Mouse (Mus musculus) lung, embryonic 15.5 days (tissue): ENCODE data around the gene Otud5. TPM values are rescaled to one million over a fixed set of nuclear protein-coding genes. Genes with fewer than 3 reads are reported as not detected.

Experiments used
- ATAC-seq: fragments of 200-750 bp; cut with Nextera tagmentation; 2 replicates; pipeline ENCODE4 v1.8.0; 2017; ENCODE audit warnings: moderate number of reproducible peaks, borderline replicate concordance; ENCODE audit not compliant: low FRiP score, low TSS enrichment; ENCODE audit errors: extremely low read depth
- H3K27ac ChIP-seq: fragments of 300-500 bp; sonication (generic); 2 replicates; pipeline ENCODE4 v1.5.1; 2015; ENCODE audit warnings: moderate library complexity, mild to moderate bottlenecking, inconsistent platforms
- H3K27me3 ChIP-seq: fragments of 300-500 bp; sonication (generic); 2 replicates; pipeline ENCODE4 v1.6.1; 2015; ENCODE audit warnings: inconsistent platforms
- H3K36me3 ChIP-seq: fragments of 300-500 bp; sonication (generic); 2 replicates; pipeline ENCODE4 v1.6.1; 2015; ENCODE audit warnings: inconsistent platforms
- H3K4me1 ChIP-seq: fragments of 300-500 bp; sonication (generic); 2 replicates; pipeline ENCODE4 v1.6.1; 2015; ENCODE audit warnings: inconsistent platforms
- H3K4me2 ChIP-seq: fragments of 300-500 bp; sonication (generic); 2 replicates; pipeline ENCODE4 v1.6.1; 2015; ENCODE audit warnings: inconsistent platforms, mild to moderate bottlenecking, moderate library complexity
- H3K4me3 ChIP-seq: fragments of 300-500 bp; sonication (generic); 2 replicates; pipeline ENCODE4 v1.5.1; 2015; ENCODE audit warnings: mild to moderate bottlenecking, inconsistent platforms
- H3K9ac ChIP-seq: fragments of 300-500 bp; sonication (generic); 2 replicates; pipeline ENCODE4 v1.6.1; 2015; ENCODE audit warnings: inconsistent platforms
- H3K9me3 ChIP-seq: fragments of 300-500 bp; sonication (generic); 2 replicates; pipeline ENCODE4 v1.6.1; 2016; ENCODE audit warnings: inconsistent platforms
- WGBS: fragments of 180-500 bp; shearing (Covaris S2); methylation state at CpG from one replicate; pipeline ENCODE4 v1.1.7; 2015; 5-methylcytosine and 5-hydroxymethylcytosine counted together
- polyA plus RNA-seq: library from polyadenylated mRNA; unstranded; fragments of >200 nt; fragmentation: Nextera tagmentation; extraction: Ambion mirVana; gene quantifications from 2 replicates; pipeline ENCODE4 v1.2.1, GENCODE M21; 2015

The Otud5 gene
- polyA plus RNA-seq, 1 experiment from 2014 or later = 46.6 TPM

DNA sequence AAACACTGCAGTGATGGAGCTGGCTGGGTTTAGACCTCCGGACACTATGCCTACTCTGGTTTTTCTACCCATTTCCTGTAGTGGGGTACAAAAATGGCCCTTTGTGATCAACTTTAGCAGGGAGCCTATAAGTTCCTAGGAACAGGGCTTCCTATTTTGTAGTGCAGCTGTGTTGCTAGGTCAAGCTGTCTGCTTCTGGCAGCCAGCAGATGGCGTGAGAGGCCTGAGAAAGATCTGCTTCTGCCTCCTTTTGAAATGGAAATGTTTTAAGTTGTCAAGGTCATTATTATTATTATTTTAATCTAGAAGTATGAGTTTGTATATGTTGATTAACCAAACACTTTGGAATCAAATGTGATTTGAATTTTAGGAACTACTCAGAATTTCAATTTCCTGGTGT, 13.4 kb downstream of the Otud5 start:
- 31% methylated on average over 2 of the region's 2 CpGs for WGBS

GRCm38 (mm10) chrX:7859191-7859753, 18.1 kb downstream of the Otud5 start:
- H3K4me1 ChIP-seq = no peaks in the 10 kb centered on the region
- ATAC-seq = no peak
- no peak overlapping the region for H3K4me2 ChIP-seq
- H3K9me3 ChIP-seq = no peaks in the 10 kb centered on the region
- H3K27ac ChIP-seq = no peak overlapping the region
- no peaks in the 10 kb centered on the region for H3K27me3 ChIP-seq
- 90% methylated on average over 3 of the region's 3 CpGs for WGBS
- no peak overlapping the region for H3K4me3 ChIP-seq
- no peaks in the 10 kb centered on the region; the same call in 1 of the 2 replicates for H3K36me3 ChIP-seq
- no peak overlapping the region for H3K9ac ChIP-seq

More for the DNA sequence above, 13.4 kb downstream of the Otud5 start:
- H3K4me3 ChIP-seq = no peak overlapping the region
- H3K9ac ChIP-seq = no peak overlapping the region
- no peaks in the 10 kb centered on the region for H3K9me3 ChIP-seq
- H3K27me3 ChIP-seq = no peaks in the 10 kb centered on the region
- H3K27ac ChIP-seq = no peak overlapping the region
- H3K4me2 ChIP-seq = no peak overlapping the region
- H3K4me1 ChIP-seq = no peaks in the 10 kb centered on the region
- ATAC-seq = no peak
- H3K36me3 ChIP-seq = no peaks in the 10 kb centered on the region; the same call in 1 of the 2 replicates

- Histone ChIP-seq H3K36me3 (no peaks in the 10 kb centered on the region), H3K4me1 (no peaks in the 10 kb centered on the region), H3K27ac (no peak overlapping the region), H3K4me3 (no peak overlapping the region), H3K4me2 (no peak overlapping the region), H3K27me3 (no peaks in the 10 kb centered on the region), H3K9ac (no peak overlapping the region), H3K9me3 (no peaks in the 10 kb centered on the region)
- WGBS = 81% methylated on average over 1 of the region's 1 CpGs
- ATAC-seq = no peak
Observed at GRCm38 (mm10) chrX:7863181-7863580, 22.0 kb downstream of the Otud5 start.

DNA sequence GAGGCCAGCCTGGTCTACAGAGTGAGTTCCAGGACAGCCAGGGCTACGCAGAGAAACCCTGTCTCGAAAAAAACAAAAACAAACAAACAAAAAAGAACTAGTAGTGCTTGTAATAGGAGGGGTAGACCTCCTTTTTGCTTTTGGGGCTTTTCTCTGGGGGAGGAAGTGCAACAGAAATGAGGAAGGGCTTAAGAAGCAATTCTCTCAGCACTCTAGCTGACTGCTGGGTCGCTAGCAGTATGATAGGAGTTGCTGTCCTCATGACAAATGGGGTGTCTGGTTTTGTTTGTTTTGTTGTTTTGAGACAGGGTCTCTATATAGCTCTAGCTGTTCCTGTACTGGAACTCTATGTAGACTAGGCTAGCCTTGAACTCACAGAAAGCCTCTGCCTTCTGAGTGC, 23.4 kb downstream of the Otud5 start:
- H3K4me2 ChIP-seq = no peak overlapping the region
- H3K27me3 ChIP-seq = no peaks in the 10 kb centered on the region
- no peak for ATAC-seq
- no peak overlapping the region for H3K27ac ChIP-seq
- no peak overlapping the region for H3K9ac ChIP-seq
- H3K4me1 ChIP-seq = no peaks in the 10 kb centered on the region
- H3K4me3 ChIP-seq = no peak overlapping the region
- no peaks in the 10 kb centered on the region for H3K9me3 ChIP-seq
- 74% methylated on average over 3 of the region's 3 CpGs for WGBS
- no peaks in the 10 kb centered on the region for H3K36me3 ChIP-seq

DNA sequence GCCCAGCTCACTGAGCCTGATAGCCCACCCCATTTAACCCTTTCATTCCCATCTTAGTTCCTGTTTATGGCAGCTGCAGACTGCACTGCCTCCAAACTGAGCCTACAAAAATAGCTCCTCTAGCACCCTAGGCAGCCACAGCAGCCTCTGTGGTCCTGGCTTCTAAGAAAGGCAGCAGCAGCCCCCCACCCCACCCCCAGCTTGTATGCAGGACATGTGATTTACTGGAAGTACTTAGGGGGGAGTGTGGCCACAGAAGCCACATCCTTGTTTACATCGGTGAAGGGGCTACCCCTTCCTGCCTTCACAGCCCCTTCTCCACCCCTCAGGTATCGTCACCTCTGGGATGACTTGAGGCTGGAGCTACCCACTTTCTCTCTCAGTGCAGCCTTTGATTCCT, 24.2 kb downstream of the Otud5 start:
- no peak overlapping the region for H3K4me2 ChIP-seq
- H3K27me3 ChIP-seq = no peaks in the 10 kb centered on the region
- no peaks in the 10 kb centered on the region for H3K36me3 ChIP-seq
- no peak overlapping the region for H3K9ac ChIP-seq
- no peaks in the 10 kb centered on the region for H3K4me1 ChIP-seq
- no peak for ATAC-seq
- no peak overlapping the region for H3K4me3 ChIP-seq
- H3K9me3 ChIP-seq = no peaks in the 10 kb centered on the region
- no peak overlapping the region for H3K27ac ChIP-seq
- 51% methylated on average over 2 of the region's 2 CpGs for WGBS

- Histone ChIP-seq H3K9ac (no peak overlapping the region), H3K4me1 (no peaks in the 10 kb centered on the region), H3K9me3 (no peaks in the 10 kb centered on the region), H3K4me3 (no peak overlapping the region), H3K27me3 (no peaks in the 10 kb centered on the region), H3K4me2 (no peak overlapping the region), H3K36me3 (no peaks in the 10 kb centered on the region), H3K27ac (no peak overlapping the region)
- 54% methylated on average over 2 of the region's 2 CpGs for WGBS
- ATAC-seq = no peak
Observed at GRCm38 (mm10) chrX:7865786-7866185, 24.6 kb downstream of the Otud5 start.

GRCm38 (mm10) chrX:7867141-7867540, 26.0 kb downstream of the Otud5 start:
- Histone ChIP-seq H3K4me3 (no peak overlapping the region), H3K27ac (no peak overlapping the region), H3K27me3 (no peaks in the 10 kb centered on the region), H3K4me2 (no peak overlapping the region), H3K9ac (no peak overlapping the region), H3K36me3 (peaks cover 10% of the 10 kb centered on the region; the same call in 1 of the 2 replicates), H3K9me3 (no peaks in the 10 kb centered on the region), H3K4me1 (no peaks in the 10 kb centered on the region)
- no peak for ATAC-seq
- WGBS = 63% methylated on average over 1 of the region's 1 CpGs

GRCm38 (mm10) chrX:7868506-7868905, 27.3 kb downstream of the Otud5 start:
- Histone ChIP-seq H3K27me3 (no peaks in the 10 kb centered on the region), H3K9me3 (no peaks in the 10 kb centered on the region), H3K36me3 (peaks cover 14% of the 10 kb centered on the region; the same call in 1 of the 2 replicates), H3K9ac (no peak overlapping the region), H3K27ac (no peak overlapping the region), H3K4me1 (no peaks in the 10 kb centered on the region), H3K4me2 (no peak overlapping the region), H3K4me3 (no peak overlapping the region)
- ATAC-seq = no peak
- 50% methylated on average over 2 of the region's 2 CpGs for WGBS

GRCm38 (mm10) chrX:7869826-7870225, 28.7 kb downstream of the Otud5 start:
- Histone ChIP-seq H3K4me3 (no peak overlapping the region), H3K4me1 (no peaks in the 10 kb centered on the region), H3K9ac (no peak overlapping the region), H3K9me3 (no peaks in the 10 kb centered on the region), H3K36me3 (peaks cover 18% of the 10 kb centered on the region; the same call in 1 of the 2 replicates), H3K27ac (no peak overlapping the region), H3K4me2 (no peak overlapping the region), H3K27me3 (no peaks in the 10 kb centered on the region)
- no peak for ATAC-seq
- 56% methylated on average over 3 of the region's 3 CpGs for WGBS

DNA sequence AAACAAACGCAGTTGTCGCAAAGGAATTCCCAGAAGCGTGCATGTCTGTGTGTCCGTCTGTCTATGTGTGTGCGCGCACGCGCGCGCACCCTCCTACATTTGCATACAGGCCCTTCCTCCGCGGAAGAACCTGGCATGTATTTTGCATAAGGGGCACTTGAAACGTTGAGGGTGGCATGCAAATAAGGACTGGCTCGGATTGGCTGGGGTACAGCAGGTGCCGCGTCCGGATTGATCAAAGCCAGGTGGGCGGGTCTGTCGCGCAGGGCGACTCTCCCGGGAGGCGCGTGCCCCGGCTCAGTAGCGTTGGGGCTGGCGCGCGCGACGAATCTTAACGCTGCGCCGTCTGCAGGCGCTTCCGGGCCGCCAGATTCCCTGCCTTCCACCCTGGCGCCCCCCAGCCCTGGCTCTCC, 36.8 kb downstream of the Otud5 start, which contains the start of gene Pim2:
Pim2 (plus strand) TSS at position 256 of the 413 bp plus-strand sequence.
- 7% methylated on average over 34 of the region's 38 CpGs for WGBS
- peak; percentile 86 for ATAC-seq
- peak within 1 kb of the TSS; percentile 46 for H3K4me3 ChIP-seq
- H3K27me3 ChIP-seq = no peaks in the 10 kb centered on the region
- H3K4me1 ChIP-seq = 0 out of 2 replicates have a peak, but pooled peaks cover 6% of the 10 kb centered on the region
- peak within 1 kb of the TSS; percentile 37 for H3K9ac ChIP-seq
- H3K27ac ChIP-seq = no peak within 1 kb of the TSS
- H3K4me2 ChIP-seq = peak within 1 kb of the TSS; percentile 82
- no peaks in the 10 kb centered on the region for H3K9me3 ChIP-seq
- peaks cover 4% of the 10 kb centered on the region; the same call in 1 of the 2 replicates for H3K36me3 ChIP-seq

GRCm38 (mm10) chrX:7878495-7878894, 37.3 kb downstream of the Otud5 start:
- no peaks in the 10 kb centered on the region for H3K27me3 ChIP-seq
- ATAC-seq = peak; percentile 14; the same call in 1 of the 2 replicates
- H3K9ac ChIP-seq = peak overlapping the region; percentile 37
- H3K27ac ChIP-seq = no peak overlapping the region
- peak overlapping the region; percentile 46 for H3K4me3 ChIP-seq
- H3K9me3 ChIP-seq = no peaks in the 10 kb centered on the region
- peaks cover 4% of the 10 kb centered on the region; the same call in 1 of the 2 replicates for H3K36me3 ChIP-seq
- 0 out of 2 replicates have a peak, but pooled peaks cover 6% of the 10 kb centered on the region for H3K4me1 ChIP-seq
- peak overlapping the region; percentile 82 for H3K4me2 ChIP-seq
- 34% methylated on average over 21 of the region's 21 CpGs for whole genome bisulfite sequencing

DNA sequence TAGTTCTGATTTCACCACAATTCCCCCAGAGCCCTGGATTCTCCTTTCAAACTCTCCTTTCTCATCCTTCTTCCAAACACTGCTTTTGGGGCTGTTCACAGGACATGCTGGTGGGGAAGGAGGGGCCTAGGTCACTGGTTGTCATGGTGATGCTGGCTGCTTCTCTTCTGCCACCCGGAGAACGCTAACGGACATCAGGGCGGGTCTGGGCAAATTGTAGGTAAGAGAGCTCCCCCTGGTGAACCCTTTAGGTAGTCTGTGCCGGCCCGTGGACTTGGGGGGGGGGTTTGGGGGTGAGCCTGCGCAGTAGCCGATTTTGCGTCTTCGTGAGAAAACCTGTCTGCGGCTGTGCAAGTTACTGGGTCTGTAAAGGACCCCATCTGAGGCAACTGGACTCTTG, 38.7 kb downstream of the Otud5 start:
- Histone ChIP-seq H3K4me3 (no peak overlapping the region), H3K9me3 (no peaks in the 10 kb centered on the region), H3K4me1 (0 out of 2 replicates have a peak, but pooled peaks cover 6% of the 10 kb centered on the region), H3K27me3 (no peaks in the 10 kb centered on the region), H3K9ac (no peak overlapping the region), H3K36me3 (no peaks in the 10 kb centered on the region), H3K4me2 (peak overlapping the region; percentile 82), H3K27ac (no peak overlapping the region)
- 4% methylated on average over 11 of the region's 11 CpGs for WGBS
- peak; percentile 15; the same call in 1 of the 2 replicates for ATAC-seq
